Mouse (Mus musculus) bone marrow macrophage, adult 2 months (primary cell): ENCODE measurements around the gene Nat9.

Source experiments
- CTCF ChIP-seq: IDR thresholded peaks from 2 replicates; pipeline ENCODE4 v1.5.1; 2012; ENCODE audit warnings: low read depth, mild to moderate bottlenecking, low read length, moderate library complexity
- POLR2A ChIP-seq: IDR thresholded peaks from 2 replicates; pipeline ENCODE4 v1.6.1; 2012; ENCODE audit warnings: mild to moderate bottlenecking, low read depth, low read length, borderline replicate concordance

DNA sequence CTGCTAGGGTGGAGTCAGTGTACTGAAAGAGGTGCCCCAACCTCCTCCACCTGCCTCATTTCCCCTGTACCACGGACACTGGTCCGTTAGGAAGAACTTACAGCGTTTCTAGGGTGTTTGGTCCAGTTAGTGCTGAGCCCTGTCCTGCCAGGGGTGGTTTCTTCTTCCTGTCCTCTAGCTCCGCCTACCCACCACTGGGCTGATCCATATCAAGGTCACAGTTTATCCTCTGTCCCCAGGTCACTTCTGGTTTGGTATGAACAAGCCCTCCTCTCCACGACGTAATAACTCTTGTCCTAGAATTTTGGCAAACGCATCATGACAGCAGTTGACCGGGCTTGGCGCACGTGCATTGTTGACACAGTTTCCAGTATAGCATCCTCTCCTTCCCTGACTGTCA, 32.0 kb upstream of the Nat9 start:
- TF ChIP-seq CTCF (no peak), POLR2A (no peak)
